Mouse (Mus musculus): ENCODE results near the gene Cd19. TPM values are rescaled to one million over a fixed set of nuclear protein-coding genes. Genes with fewer than 3 reads are reported as not detected.
A peak's percentile ranks its signal among the peaks of the same experiment; 100 is the strongest.
"Not testable (repeated sequence)": the region's sequence is repeated elsewhere in the genome, so short reads cannot be mapped to it uniquely, and the experiment has no call there.

Gene Cd19
- polyA plus RNA-seq, 1 experiment from 2014 or later = not detected

DNA sequence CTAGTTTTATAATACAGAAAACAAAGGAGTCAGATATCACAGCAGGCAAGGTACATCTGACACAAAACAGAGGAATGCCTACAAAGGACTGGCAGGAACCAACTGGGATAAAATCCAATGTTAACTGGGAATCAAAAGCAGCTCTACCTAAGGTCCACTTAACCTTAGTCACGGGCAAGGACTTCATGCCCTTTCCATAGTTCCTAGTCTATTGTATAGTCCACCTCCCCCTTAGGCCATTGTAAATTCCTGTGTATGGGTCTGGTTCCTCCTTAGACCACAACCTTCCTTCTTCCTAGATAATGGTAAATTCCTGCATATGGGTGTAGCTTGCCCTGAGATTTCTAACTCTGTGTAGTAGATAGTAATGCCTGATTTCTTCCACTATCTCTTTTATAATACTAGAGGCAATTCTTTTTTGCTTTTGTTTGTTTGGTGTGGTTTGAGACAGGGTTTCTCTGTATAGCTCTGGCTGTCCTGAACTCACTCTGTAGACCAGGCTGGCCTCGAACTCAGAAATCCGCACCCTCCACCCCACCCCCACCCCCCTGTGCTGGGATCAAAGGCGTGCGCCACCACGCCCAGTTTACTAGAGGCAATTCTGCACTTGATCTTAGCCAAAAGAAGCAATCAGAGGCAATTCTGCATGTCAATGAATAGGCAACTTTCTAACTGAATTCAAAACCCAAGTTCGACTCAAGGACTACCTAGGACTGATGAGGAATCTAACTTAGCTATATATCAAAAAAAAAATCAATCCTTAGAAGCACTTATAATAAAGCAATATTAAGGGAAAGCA, 22.4 kb downstream of the Cd19 start:
- not testable (repeated sequence) for H3K4me1 ChIP-seq (ENCODE audit: control insufficient read depth, insufficient read depth, low read length); H3K27ac ChIP-seq (ENCODE audit: low read length); H3K36me3 ChIP-seq (ENCODE audit: control insufficient read depth, insufficient read depth, low read length); H3K9me3 ChIP-seq (ENCODE audit: control insufficient read depth, low read depth, low read length); H3K27me3 ChIP-seq (ENCODE audit: control insufficient read depth, insufficient read depth, low read length); H3K9ac ChIP-seq (replicated peaks; ENCODE audit: low read depth, low read length); H3K4me2 ChIP-seq (replicated peaks; ENCODE audit: low read depth, low read length); H3K4me3 ChIP-seq (ENCODE audit: low read depth, low read length); ATAC-seq (ENCODE audit: insufficient number of reproducible peaks, insufficient read depth, low FRiP score, low read depth)
- 92% methylated on average over 7 of the region's 7 CpGs for WGBS

DNA sequence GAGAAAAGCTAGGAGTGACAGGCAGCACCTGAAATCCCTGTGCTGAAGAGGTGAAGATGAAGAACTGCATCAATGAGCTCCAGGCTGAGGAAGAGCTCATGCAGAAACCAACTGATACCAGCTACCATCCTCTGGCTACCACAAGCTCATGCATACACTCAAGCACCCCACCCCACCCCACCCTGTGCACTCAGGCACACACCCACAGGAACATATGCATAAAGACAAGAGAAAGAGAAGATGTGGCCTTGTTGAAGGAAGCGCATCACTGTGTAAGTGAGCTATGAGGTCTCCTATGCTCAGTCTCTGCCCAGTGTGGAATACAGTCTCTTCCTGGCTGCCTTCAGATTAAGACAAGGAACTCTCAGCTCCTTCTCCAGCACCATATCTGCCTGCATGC, 26.5 kb downstream of the Cd19 start:
- Histone ChIP-seq H3K4me1 (ENCODE audit: control insufficient read depth, insufficient read depth, low read length) (no peaks in the 10 kb centered on the region), H3K9me3 (ENCODE audit: control insufficient read depth, low read depth, low read length) (no peaks in the 10 kb centered on the region), H3K4me2 (replicated peaks; ENCODE audit: low read depth, low read length) (no peak overlapping the region), H3K27me3 (ENCODE audit: control insufficient read depth, insufficient read depth, low read length) (no peaks in the 10 kb centered on the region), H3K4me3 (ENCODE audit: low read depth, low read length) (no peak overlapping the region), H3K36me3 (ENCODE audit: control insufficient read depth, insufficient read depth, low read length) (peaks cover 8% of the 10 kb centered on the region), H3K27ac (ENCODE audit: low read length) (no peak overlapping the region), H3K9ac (replicated peaks; ENCODE audit: low read depth, low read length) (no peak overlapping the region)
- no peak for ATAC-seq (ENCODE audit: insufficient number of reproducible peaks, insufficient read depth, low FRiP score, low read depth)
- WGBS = 95% methylated on average over 1 of the region's 1 CpGs

DNA sequence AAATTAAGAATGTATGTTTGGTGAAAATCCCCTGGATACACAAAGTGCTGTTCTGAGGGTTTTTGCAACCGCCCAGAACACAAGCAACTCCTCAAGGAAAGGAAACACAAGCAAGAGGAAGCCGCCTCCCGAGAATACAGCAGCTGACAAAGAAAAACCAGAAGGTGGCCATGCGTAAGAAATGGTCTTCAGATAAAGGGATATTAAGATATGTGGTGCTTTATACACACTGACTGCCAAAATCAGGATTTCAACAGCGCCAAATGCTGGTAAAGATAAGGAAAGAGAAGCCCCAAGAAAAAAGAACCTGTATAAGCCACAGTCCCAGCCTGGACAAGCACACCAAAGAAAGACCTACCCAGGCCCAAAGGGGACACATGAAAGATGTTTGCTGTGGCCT, 31.1 kb downstream of the Cd19 start:
- Histone ChIP-seq H3K9ac (replicated peaks; ENCODE audit: low read depth, low read length) (no peak overlapping the region), H3K9me3 (ENCODE audit: control insufficient read depth, low read depth, low read length) (no peaks in the 10 kb centered on the region), H3K27me3 (ENCODE audit: control insufficient read depth, insufficient read depth, low read length) (no peaks in the 10 kb centered on the region), H3K4me3 (ENCODE audit: low read depth, low read length) (no peak overlapping the region), H3K27ac (ENCODE audit: low read length) (no peak overlapping the region), H3K36me3 (ENCODE audit: control insufficient read depth, insufficient read depth, low read length) (peaks cover 5% of the 10 kb centered on the region; the same call in 1 of the 2 replicates), H3K4me2 (replicated peaks; ENCODE audit: low read depth, low read length) (no peak overlapping the region), H3K4me1 (ENCODE audit: control insufficient read depth, insufficient read depth, low read length) (no peaks in the 10 kb centered on the region)
- WGBS = 88% methylated on average over 5 of the region's 5 CpGs
- no peak for ATAC-seq (ENCODE audit: insufficient number of reproducible peaks, insufficient read depth, low FRiP score, low read depth)

DNA sequence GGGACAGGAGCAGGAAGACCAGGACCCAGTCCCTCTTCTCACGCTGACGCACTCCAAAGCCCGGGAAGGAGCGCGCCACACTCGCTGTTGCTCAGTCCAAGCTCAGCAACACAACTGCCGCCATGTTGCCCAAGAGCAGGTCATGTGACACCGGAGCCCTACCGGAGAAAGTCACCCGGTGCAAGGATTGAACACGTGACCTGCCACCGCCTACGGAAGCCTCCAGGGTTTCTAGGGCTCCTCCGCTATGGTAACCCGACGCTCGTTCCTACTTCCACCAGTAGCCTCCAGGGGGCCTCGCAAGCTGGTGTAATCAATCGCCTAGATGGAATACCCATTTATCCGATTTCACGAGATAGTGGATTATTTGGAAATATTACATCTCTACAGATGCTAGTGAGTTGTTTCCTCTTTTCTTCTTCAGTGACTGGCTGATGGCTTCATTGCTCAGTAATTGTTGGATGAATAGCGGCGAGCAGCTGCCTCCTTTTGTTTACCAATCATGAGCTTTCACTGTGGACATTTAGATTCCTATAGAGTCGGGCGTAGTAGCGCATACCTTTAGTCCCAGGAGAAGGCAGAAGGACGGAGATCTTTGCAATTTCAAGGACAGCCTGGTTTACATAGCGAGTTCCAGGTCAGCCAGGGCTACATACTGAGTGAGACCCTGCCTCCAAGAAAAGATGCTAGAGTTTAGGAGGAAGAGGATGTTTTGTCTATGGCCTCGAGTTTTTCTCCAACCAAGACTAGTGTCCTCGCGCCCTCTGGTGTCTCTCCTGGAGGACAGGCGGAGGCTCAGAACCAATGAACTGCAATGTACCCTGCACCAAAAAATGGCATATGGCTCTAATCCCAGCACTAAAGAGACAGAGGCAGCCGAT, 37.2 kb downstream of the Cd19 start, which contains the start of gene Spns1:
Spns1 (minus strand) TSS at position 173 of the 881 bp plus-strand sequence.
- H3K27ac ChIP-seq (ENCODE audit: low read length) = peak within 1 kb of the TSS; percentile 10; the same call in 1 of the 2 replicates
- no peaks in the 10 kb centered on the region for H3K27me3 ChIP-seq (ENCODE audit: control insufficient read depth, insufficient read depth, low read length)
- H3K36me3 ChIP-seq (ENCODE audit: control insufficient read depth, insufficient read depth, low read length) = peaks cover 6% of the 10 kb centered on the region; the same call in 1 of the 2 replicates
- H3K4me3 ChIP-seq (ENCODE audit: low read depth, low read length) = peak within 1 kb of the TSS; percentile 97
- no peaks in the 10 kb centered on the region for H3K9me3 ChIP-seq (ENCODE audit: control insufficient read depth, low read depth, low read length)
- H3K4me2 ChIP-seq (replicated peaks; ENCODE audit: low read depth, low read length) = peak within 1 kb of the TSS; percentile 98
- peak within 1 kb of the TSS; percentile 87 for H3K9ac ChIP-seq (replicated peaks; ENCODE audit: low read depth, low read length)
- WGBS = under 1% methylated on average over 33 of the region's 33 CpGs
- ATAC-seq (ENCODE audit: insufficient number of reproducible peaks, insufficient read depth, low FRiP score, low read depth) = peak; percentile 98
- H3K4me1 ChIP-seq (ENCODE audit: control insufficient read depth, insufficient read depth, low read length) = peaks cover 9% of the 10 kb centered on the region

DNA sequence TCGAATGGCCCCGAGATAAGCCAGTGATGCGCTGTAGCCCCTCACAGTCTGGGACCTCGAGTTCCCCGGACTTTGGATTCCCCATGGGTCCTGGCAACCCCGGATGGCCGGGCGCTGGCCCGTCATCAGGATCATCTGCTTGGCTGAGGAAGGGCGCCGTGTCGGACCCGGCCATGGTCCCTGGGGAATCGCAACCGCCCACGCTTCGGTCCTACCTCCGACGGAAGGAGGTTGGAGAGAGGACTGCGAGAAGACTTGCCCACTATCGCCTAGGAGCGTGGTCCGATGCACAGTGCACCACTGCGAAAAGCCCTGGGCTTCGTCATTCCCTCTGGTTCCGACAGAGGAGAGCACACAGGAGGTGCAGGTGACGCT, 37.8 kb downstream of the Cd19 start:
- Histone ChIP-seq H3K27ac (ENCODE audit: low read length) (no peak overlapping the region), H3K36me3 (ENCODE audit: control insufficient read depth, insufficient read depth, low read length) (peaks cover 11% of the 10 kb centered on the region; the same call in 1 of the 2 replicates)

DNA sequence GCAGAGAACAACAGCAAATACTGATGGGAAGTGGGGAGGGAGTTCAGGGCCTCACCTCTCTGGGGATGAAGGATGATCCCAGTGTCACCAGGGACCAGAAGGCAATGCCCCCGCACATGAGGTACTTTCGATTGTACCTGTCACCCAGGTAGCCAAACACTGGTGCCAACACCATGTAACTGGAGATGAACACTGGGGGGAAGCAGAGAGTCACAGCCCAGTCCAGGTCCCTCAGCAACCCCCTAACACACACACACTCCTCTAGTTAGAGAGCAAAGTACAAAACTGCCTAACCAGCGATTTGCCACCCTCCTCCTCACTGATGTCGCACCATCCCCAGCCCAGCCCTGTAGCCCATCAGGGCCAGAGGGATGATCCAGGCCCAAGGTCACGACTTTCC, 39.7 kb downstream of the Cd19 start:
- Histone ChIP-seq H3K9me3 (ENCODE audit: control insufficient read depth, low read depth, low read length) (no peaks in the 10 kb centered on the region), H3K36me3 (ENCODE audit: control insufficient read depth, insufficient read depth, low read length) (peaks cover 20% of the 10 kb centered on the region; the same call in 1 of the 2 replicates), H3K27me3 (ENCODE audit: control insufficient read depth, insufficient read depth, low read length) (no peaks in the 10 kb centered on the region), H3K4me3 (ENCODE audit: low read depth, low read length) (no peak overlapping the region), H3K9ac (replicated peaks; ENCODE audit: low read depth, low read length) (no peak overlapping the region), H3K27ac (ENCODE audit: low read length) (no peak overlapping the region), H3K4me1 (ENCODE audit: control insufficient read depth, insufficient read depth, low read length) (peaks cover 9% of the 10 kb centered on the region), H3K4me2 (replicated peaks; ENCODE audit: low read depth, low read length) (no peak overlapping the region)
- 71% methylated on average over 5 of the region's 5 CpGs for WGBS
- no peak for ATAC-seq (ENCODE audit: insufficient number of reproducible peaks, insufficient read depth, low FRiP score, low read depth)

More for the DNA sequence above, 37.8 kb downstream of the Cd19 start:
- Histone ChIP-seq H3K4me3 (ENCODE audit: low read depth, low read length) (peak overlapping the region; percentile 97), H3K27me3 (ENCODE audit: control insufficient read depth, insufficient read depth, low read length) (no peaks in the 10 kb centered on the region), H3K9me3 (ENCODE audit: control insufficient read depth, low read depth, low read length) (no peaks in the 10 kb centered on the region), H3K4me1 (ENCODE audit: control insufficient read depth, insufficient read depth, low read length) (peaks cover 9% of the 10 kb centered on the region), H3K4me2 (replicated peaks; ENCODE audit: low read depth, low read length) (peak overlapping the region; percentile 98), H3K9ac (replicated peaks; ENCODE audit: low read depth, low read length) (peak overlapping the region; percentile 87)
- 2% methylated on average over 27 of the region's 27 CpGs for WGBS
- peak; percentile 53; the same call in 1 of the 2 replicates for ATAC-seq (ENCODE audit: insufficient number of reproducible peaks, insufficient read depth, low FRiP score, low read depth)

DNA sequence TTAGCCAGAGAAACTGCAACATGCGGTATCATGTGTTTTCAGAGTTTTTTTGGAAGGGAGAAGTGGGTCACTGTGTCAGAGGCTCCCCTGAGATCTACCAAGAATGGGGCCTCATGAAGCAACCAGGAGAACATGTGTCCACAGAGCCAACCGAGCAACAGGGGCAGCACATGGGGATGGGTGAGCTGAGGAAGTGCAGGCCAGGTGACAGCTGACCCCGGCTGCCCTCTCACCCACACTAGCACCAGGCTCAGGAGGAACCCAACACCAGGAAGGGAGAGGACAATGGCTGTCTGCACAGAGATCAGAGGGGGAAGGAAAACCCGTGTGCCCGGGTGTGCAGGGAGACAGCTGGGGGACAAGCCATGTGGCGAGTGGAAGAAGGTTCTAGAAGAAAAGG, 40.2 kb downstream of the Cd19 start:
- Histone ChIP-seq H3K9me3 (ENCODE audit: control insufficient read depth, low read depth, low read length) (no peaks in the 10 kb centered on the region), H3K9ac (replicated peaks; ENCODE audit: low read depth, low read length) (no peak overlapping the region), H3K4me1 (ENCODE audit: control insufficient read depth, insufficient read depth, low read length) (peaks cover 9% of the 10 kb centered on the region), H3K36me3 (ENCODE audit: control insufficient read depth, insufficient read depth, low read length) (peaks cover 20% of the 10 kb centered on the region; the same call in 1 of the 2 replicates), H3K4me2 (replicated peaks; ENCODE audit: low read depth, low read length) (no peak overlapping the region), H3K27me3 (ENCODE audit: control insufficient read depth, insufficient read depth, low read length) (no peaks in the 10 kb centered on the region), H3K4me3 (ENCODE audit: low read depth, low read length) (no peak overlapping the region), H3K27ac (ENCODE audit: low read length) (no peak overlapping the region)
- 74% methylated on average over 6 of the region's 6 CpGs for WGBS
- no peak for ATAC-seq (ENCODE audit: insufficient number of reproducible peaks, insufficient read depth, low FRiP score, low read depth)

DNA sequence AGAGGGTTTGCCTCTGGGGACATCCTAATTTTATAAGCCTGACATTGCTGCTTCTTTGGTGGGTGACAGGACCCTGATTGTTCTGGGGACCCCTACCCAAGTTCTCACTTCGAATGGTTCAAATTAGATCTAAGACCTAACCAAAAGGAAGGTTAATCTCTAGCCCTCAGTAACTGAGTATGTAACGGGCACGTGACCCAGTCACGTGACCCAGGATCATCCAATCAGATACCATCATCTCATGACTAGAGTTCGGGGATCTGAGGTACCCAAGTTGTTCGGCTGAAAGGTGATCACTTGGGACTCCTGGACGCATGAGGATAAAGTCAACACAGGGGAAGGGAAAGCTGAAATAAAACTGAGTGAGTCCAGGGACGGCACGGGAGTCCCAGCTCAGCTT, 41.7 kb downstream of the Cd19 start:
- no peak overlapping the region for H3K4me3 ChIP-seq (ENCODE audit: low read depth, low read length)
- no peak for ATAC-seq (ENCODE audit: insufficient number of reproducible peaks, insufficient read depth, low FRiP score, low read depth)
- H3K36me3 ChIP-seq (ENCODE audit: control insufficient read depth, insufficient read depth, low read length) = peaks cover 20% of the 10 kb centered on the region; the same call in 1 of the 2 replicates
- H3K27ac ChIP-seq (ENCODE audit: low read length) = no peak overlapping the region
- peaks cover 9% of the 10 kb centered on the region for H3K4me1 ChIP-seq (ENCODE audit: control insufficient read depth, insufficient read depth, low read length)
- no peaks in the 10 kb centered on the region for H3K27me3 ChIP-seq (ENCODE audit: control insufficient read depth, insufficient read depth, low read length)
- 85% methylated on average over 9 of the region's 9 CpGs for WGBS
- no peak overlapping the region for H3K9ac ChIP-seq (replicated peaks; ENCODE audit: low read depth, low read length)
- no peaks in the 10 kb centered on the region for H3K9me3 ChIP-seq (ENCODE audit: control insufficient read depth, low read depth, low read length)
- no peak overlapping the region for H3K4me2 ChIP-seq (replicated peaks; ENCODE audit: low read depth, low read length)
